Mouse (Mus musculus): ENCODE results near the gene Sar1a. TPM values are rescaled to one million over a fixed set of nuclear protein-coding genes. Genes with fewer than 3 reads are reported as not detected.

The Sar1a gene
- polyA plus RNA-seq, 1 experiment from 2014 or later: 230 TPM

DNA sequence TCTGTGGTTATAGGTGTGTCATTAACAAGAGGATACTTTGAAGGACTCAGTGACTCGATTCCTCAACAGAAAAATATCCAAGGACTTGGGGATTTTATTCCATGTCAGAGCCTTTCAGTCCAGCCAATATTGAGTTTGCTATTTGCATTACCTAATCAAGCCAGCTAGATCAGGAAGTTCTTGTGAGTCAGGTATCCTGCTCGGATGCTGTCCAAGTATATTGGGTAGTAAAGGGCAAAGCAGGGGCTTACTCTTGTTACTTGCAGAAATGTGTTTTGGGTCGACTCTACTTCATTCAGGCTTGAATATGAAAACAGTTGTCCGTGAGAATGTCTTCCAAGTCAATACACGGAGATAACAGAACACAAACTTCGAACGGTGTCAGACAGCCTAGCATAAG lies 25.4 kb upstream of the Sar1a start:
- 74% methylated on average over 7 of the region's 7 CpGs for WGBS
- Histone ChIP-seq H3K4me2 (ENCODE audit: low read depth, low read length) (no peak overlapping the region), H3K9ac (ENCODE audit: low read length) (no peak overlapping the region), H3K36me3 (ENCODE audit: control insufficient read depth, insufficient read depth, low read length) (0 out of 2 replicates have a peak, but pooled peaks cover 2% of the 10 kb centered on the region), H3K4me3 (ENCODE audit: low read length) (no peak overlapping the region), H3K9me3 (ENCODE audit: control insufficient read depth, low read length) (no peaks in the 10 kb centered on the region), H3K4me1 (replicated peaks; ENCODE audit: control insufficient read depth, insufficient read depth, low read length) (no peaks in the 10 kb centered on the region), H3K27me3 (ENCODE audit: control insufficient read depth, insufficient read depth, low read depth, low read length) (no peaks in the 10 kb centered on the region), H3K27ac (ENCODE audit: low read length) (no peak overlapping the region)
- no peak for ATAC-seq (ENCODE audit: low read depth)

DNA sequence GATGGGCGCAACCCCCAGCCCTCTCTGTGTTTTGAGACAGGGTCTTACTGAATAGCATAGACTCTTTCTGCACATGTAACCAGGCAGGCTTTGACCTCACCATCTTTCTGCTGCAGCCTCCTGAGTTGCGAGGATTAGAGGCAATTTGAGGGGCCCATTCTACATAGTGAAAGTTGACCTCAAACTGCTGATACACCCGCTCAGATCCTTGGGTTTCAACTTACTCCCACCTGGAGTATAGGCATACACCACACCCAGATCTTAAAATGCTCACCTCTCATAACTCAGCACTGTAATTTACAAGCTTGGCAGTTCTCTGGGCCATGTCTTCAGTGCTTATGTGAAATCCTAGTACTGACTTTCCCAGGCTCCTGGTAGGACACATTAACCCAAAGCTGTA lies 24.9 kb upstream of the Sar1a start:
- ATAC-seq (ENCODE audit: low read depth): no peak
- H3K4me1 ChIP-seq (replicated peaks; ENCODE audit: control insufficient read depth, insufficient read depth, low read length): no peaks in the 10 kb centered on the region
- H3K27me3 ChIP-seq (ENCODE audit: control insufficient read depth, insufficient read depth, low read depth, low read length): no peaks in the 10 kb centered on the region
- 0 out of 2 replicates have a peak, but pooled peaks cover 2% of the 10 kb centered on the region for H3K36me3 ChIP-seq (ENCODE audit: control insufficient read depth, insufficient read depth, low read length)
- no peak overlapping the region for H3K4me2 ChIP-seq (ENCODE audit: low read depth, low read length)
- H3K27ac ChIP-seq (ENCODE audit: low read length): no peak overlapping the region
- no peaks in the 10 kb centered on the region for H3K9me3 ChIP-seq (ENCODE audit: control insufficient read depth, low read length)
- H3K4me3 ChIP-seq (ENCODE audit: low read length): no peak overlapping the region
- WGBS: 90% methylated on average over 3 of the region's 3 CpGs
- no peak overlapping the region for H3K9ac ChIP-seq (ENCODE audit: low read length)

- WGBS: 83% methylated on average over 18 of the region's 18 CpGs
- no peak overlapping the region for H3K9ac ChIP-seq (ENCODE audit: low read length)
- no peaks in the 10 kb centered on the region for H3K4me1 ChIP-seq (replicated peaks; ENCODE audit: control insufficient read depth, insufficient read depth, low read length)
- no peak overlapping the region for H3K4me3 ChIP-seq (ENCODE audit: low read length)
- H3K27ac ChIP-seq (ENCODE audit: low read length): no peak overlapping the region
- no peak overlapping the region for H3K4me2 ChIP-seq (ENCODE audit: low read depth, low read length)
- no peaks in the 10 kb centered on the region for H3K27me3 ChIP-seq (ENCODE audit: control insufficient read depth, insufficient read depth, low read depth, low read length)
- 0 out of 2 replicates have a peak, but pooled peaks have one; percentile 2 for ATAC-seq (ENCODE audit: low read depth)
- 0 out of 2 replicates have a peak, but pooled peaks cover 2% of the 10 kb centered on the region for H3K36me3 ChIP-seq (ENCODE audit: control insufficient read depth, insufficient read depth, low read length)
- no peaks in the 10 kb centered on the region for H3K9me3 ChIP-seq (ENCODE audit: control insufficient read depth, low read length)
Measured at GRCm38 (mm10) chr10:61656928-61657882, 22.9 kb upstream of the Sar1a start.

DNA sequence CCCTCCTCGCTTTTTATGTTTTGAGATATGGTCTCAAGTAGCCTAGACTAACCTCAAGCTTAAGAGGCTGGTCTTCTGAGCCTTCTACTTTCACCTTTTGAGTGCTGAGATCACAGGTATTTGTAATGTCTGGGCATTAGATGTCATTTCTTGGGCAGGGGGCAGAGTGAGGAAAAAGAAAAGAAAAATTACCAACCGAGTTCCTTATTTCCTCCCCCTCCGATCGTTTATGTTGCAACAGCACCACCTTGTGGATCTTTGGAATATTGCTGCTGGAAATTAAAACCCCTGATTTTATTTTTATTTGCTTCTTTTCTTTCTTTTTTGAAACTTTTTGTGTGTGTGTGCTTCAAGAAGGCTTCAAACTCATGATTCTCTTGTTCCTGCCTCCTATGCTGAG lies 22.1 kb upstream of the Sar1a start:
- H3K27me3 ChIP-seq (ENCODE audit: control insufficient read depth, insufficient read depth, low read depth, low read length): no peaks in the 10 kb centered on the region
- no peak overlapping the region for H3K4me2 ChIP-seq (ENCODE audit: low read depth, low read length)
- no peaks in the 10 kb centered on the region for H3K9me3 ChIP-seq (ENCODE audit: control insufficient read depth, low read length)
- WGBS: 19% methylated on average over 4 of the region's 4 CpGs
- H3K4me1 ChIP-seq (replicated peaks; ENCODE audit: control insufficient read depth, insufficient read depth, low read length): no peaks in the 10 kb centered on the region
- ATAC-seq (ENCODE audit: low read depth): peak; percentile 38; the same call in 1 of the 2 replicates
- H3K36me3 ChIP-seq (ENCODE audit: control insufficient read depth, insufficient read depth, low read length): 0 out of 2 replicates have a peak, but pooled peaks cover 2% of the 10 kb centered on the region
- no peak overlapping the region for H3K4me3 ChIP-seq (ENCODE audit: low read length)
- no peak overlapping the region for H3K27ac ChIP-seq (ENCODE audit: low read length)
- H3K9ac ChIP-seq (ENCODE audit: low read length): no peak overlapping the region

DNA sequence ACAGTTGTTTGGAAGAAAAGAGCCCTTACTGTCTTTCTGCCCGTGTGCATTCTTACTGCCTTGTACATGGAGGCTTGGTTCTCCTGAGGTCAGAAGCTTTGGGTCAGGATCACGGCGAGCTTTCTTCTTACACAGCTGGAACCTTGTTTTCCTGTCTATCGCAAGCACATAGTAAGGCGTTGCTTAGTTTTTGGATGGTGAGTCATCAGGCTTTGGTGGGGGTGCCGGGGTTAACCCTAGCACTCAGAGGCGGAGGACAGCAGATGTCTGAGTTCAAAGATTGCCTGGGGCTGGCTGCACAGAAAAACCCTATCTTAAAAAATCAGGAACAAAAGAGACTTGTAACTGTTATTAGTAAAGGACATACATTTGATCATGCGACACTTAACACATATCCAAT lies 18.2 kb upstream of the Sar1a start:
- H3K36me3 ChIP-seq (ENCODE audit: control insufficient read depth, insufficient read depth, low read length): peaks cover 8% of the 10 kb centered on the region
- 74% methylated on average over 8 of the region's 8 CpGs for WGBS
- no peaks in the 10 kb centered on the region for H3K9me3 ChIP-seq (ENCODE audit: control insufficient read depth, low read length)
- H3K27me3 ChIP-seq (ENCODE audit: control insufficient read depth, insufficient read depth, low read depth, low read length): no peaks in the 10 kb centered on the region
- H3K4me2 ChIP-seq (ENCODE audit: low read depth, low read length): no peak overlapping the region
- no peak overlapping the region for H3K27ac ChIP-seq (ENCODE audit: low read length)
- no peaks in the 10 kb centered on the region for H3K4me1 ChIP-seq (replicated peaks; ENCODE audit: control insufficient read depth, insufficient read depth, low read length)
- no peak overlapping the region for H3K9ac ChIP-seq (ENCODE audit: low read length)
- H3K4me3 ChIP-seq (ENCODE audit: low read length): no peak overlapping the region
- ATAC-seq (ENCODE audit: low read depth): no peak

DNA sequence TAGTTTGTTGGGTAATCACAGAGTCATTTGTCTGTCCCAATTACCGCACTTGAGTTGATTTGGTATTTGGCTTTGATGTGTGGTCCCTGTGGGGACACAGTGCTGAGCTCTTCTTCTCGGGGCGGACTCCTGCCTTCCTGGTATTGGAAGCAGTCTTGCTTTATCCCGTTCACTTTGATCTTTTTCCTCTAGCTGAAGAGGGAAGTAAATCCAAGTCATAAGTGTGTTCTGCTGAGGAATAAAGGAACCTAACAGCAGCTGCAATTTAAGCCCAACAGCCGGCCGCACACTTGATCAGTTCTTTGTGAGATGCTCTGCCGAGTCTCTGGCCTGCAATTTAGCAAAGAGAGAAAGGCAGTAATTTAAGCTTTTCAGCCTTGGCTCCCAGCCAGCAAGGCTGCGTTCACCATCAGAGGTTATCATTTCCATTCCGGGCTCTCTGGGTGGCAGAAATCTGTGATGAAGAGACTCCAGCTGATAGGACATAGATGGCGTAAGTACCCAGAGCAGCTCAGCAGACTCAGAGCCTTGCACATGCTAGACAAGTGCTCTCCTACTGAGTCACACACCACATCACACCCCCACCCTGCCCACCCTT lies 17.6 kb upstream of the Sar1a start:
- Histone ChIP-seq H3K4me1 (replicated peaks; ENCODE audit: control insufficient read depth, insufficient read depth, low read length) (no peaks in the 10 kb centered on the region), H3K4me2 (ENCODE audit: low read depth, low read length) (no peak overlapping the region), H3K36me3 (ENCODE audit: control insufficient read depth, insufficient read depth, low read length) (peaks cover 8% of the 10 kb centered on the region), H3K27ac (ENCODE audit: low read length) (no peak overlapping the region), H3K4me3 (ENCODE audit: low read length) (no peak overlapping the region), H3K9me3 (ENCODE audit: control insufficient read depth, low read length) (no peaks in the 10 kb centered on the region), H3K27me3 (ENCODE audit: control insufficient read depth, insufficient read depth, low read depth, low read length) (no peaks in the 10 kb centered on the region), H3K9ac (ENCODE audit: low read length) (no peak overlapping the region)
- ATAC-seq (ENCODE audit: low read depth): 0 out of 2 replicates have a peak, but pooled peaks have one; percentile 15
- WGBS: 52% methylated on average over 10 of the region's 10 CpGs

- 92% methylated on average over 10 of the region's 10 CpGs for WGBS
- peaks cover 16% of the 10 kb centered on the region for H3K36me3 ChIP-seq (ENCODE audit: control insufficient read depth, insufficient read depth, low read length)
- ATAC-seq (ENCODE audit: low read depth): no peak
Measured at GRCm38 (mm10) chr10:61665111-61665510, 15.0 kb upstream of the Sar1a start.

GRCm38 (mm10) chr10:61665651-61666050 lies 14.4 kb upstream of the Sar1a start:
- no peak for ATAC-seq (ENCODE audit: low read depth)
- H3K4me1 ChIP-seq (replicated peaks; ENCODE audit: control insufficient read depth, insufficient read depth, low read length): no peaks in the 10 kb centered on the region
- peaks cover 22% of the 10 kb centered on the region for H3K36me3 ChIP-seq (ENCODE audit: control insufficient read depth, insufficient read depth, low read length)
- 87% methylated on average over 3 of the region's 3 CpGs for WGBS
- no peak overlapping the region for H3K4me3 ChIP-seq (ENCODE audit: low read length)
- no peaks in the 10 kb centered on the region for H3K9me3 ChIP-seq (ENCODE audit: control insufficient read depth, low read length)
- no peak overlapping the region for H3K9ac ChIP-seq (ENCODE audit: low read length)
- H3K27me3 ChIP-seq (ENCODE audit: control insufficient read depth, insufficient read depth, low read depth, low read length): no peaks in the 10 kb centered on the region
- no peak overlapping the region for H3K4me2 ChIP-seq (ENCODE audit: low read depth, low read length)
- no peak overlapping the region for H3K27ac ChIP-seq (ENCODE audit: low read length)

More at GRCm38 (mm10) chr10:61665111-61665510, 15.0 kb upstream of the Sar1a start:
- Histone ChIP-seq H3K9ac (ENCODE audit: low read length) (no peak overlapping the region), H3K9me3 (ENCODE audit: control insufficient read depth, low read length) (no peaks in the 10 kb centered on the region), H3K4me2 (ENCODE audit: low read depth, low read length) (no peak overlapping the region), H3K27ac (ENCODE audit: low read length) (no peak overlapping the region), H3K4me3 (ENCODE audit: low read length) (no peak overlapping the region), H3K4me1 (replicated peaks; ENCODE audit: control insufficient read depth, insufficient read depth, low read length) (no peaks in the 10 kb centered on the region), H3K27me3 (ENCODE audit: control insufficient read depth, insufficient read depth, low read depth, low read length) (no peaks in the 10 kb centered on the region)

GRCm38 (mm10) chr10:61669289-61669688 lies 10.8 kb upstream of the Sar1a start:
- no peak for ATAC-seq (ENCODE audit: low read depth)
- no peak overlapping the region for H3K9ac ChIP-seq (ENCODE audit: low read length)
- no peaks in the 10 kb centered on the region for H3K27me3 ChIP-seq (ENCODE audit: control insufficient read depth, insufficient read depth, low read depth, low read length)
- no peaks in the 10 kb centered on the region for H3K4me1 ChIP-seq (replicated peaks; ENCODE audit: control insufficient read depth, insufficient read depth, low read length)
- H3K36me3 ChIP-seq (ENCODE audit: control insufficient read depth, insufficient read depth, low read length): peaks cover 26% of the 10 kb centered on the region
- no peak overlapping the region for H3K4me2 ChIP-seq (ENCODE audit: low read depth, low read length)
- 62% methylated on average over 7 of the region's 7 CpGs for WGBS
- H3K9me3 ChIP-seq (ENCODE audit: control insufficient read depth, low read length): no peaks in the 10 kb centered on the region
- no peak overlapping the region for H3K27ac ChIP-seq (ENCODE audit: low read length)
- H3K4me3 ChIP-seq (ENCODE audit: low read length): no peak overlapping the region
